8 mouse cellular contexts compared by ENCODE assay signal in the genomic region with DNA sequence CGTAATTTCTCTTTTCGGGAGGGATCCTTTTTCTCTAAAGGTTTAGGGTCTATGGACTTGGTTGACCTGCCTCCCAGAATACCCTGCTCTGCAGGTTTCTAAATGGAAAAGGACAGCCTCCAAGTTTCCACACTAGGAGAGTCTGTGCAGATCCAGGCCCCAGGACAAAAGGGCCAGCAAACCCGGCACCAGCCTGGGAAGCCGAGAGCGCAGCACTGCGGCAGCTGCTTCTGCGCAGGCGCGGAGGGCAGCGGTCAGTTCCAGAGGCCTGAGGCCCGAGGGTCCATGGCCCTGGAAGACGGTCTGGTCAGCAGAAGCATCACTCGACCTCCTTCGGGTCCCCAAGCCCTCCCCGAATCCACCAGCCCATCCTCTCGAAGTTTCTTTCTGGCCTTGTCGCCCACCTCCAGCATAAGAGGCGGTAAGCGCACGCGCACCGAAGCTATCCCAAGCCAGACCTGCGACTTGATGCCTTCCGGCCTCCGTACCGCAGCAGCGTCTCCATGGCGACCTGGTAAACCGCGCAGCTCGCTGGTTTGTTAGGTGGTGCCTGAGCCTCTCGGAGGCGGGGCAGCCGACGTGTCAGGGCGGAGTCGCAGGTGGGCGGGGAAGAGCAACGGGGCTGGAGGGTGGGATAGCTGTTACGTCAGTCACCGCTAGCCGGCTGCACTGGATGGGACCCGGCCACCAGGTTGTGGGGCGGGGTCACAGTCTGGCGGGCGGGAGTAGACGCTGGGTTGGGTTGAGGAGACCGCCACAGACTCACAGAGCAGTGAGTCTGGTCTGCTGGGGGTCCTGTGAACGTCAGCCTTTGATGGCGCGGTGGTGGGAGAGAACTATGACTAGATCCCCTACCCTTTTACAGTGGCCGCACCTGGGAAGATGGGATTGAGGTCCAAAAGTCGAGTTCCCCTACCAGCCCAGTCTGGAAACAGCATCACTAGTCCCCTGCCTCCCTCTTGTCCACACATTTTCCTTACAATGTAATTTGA. TPM values are rescaled to one million over a fixed set of nuclear protein-coding genes. Genes with fewer than 3 reads are reported as not detected.
DNase-seq lines count a peak whose midpoint lies in the region; ATAC-seq and TF ChIP-seq lines count a peak whose summit lies in the region.

A gene (plus strand): TSS at position 235 of the 992 bp plus-strand sequence.
A gene (minus strand): TSS at position 554 of the 992 bp plus-strand sequence.

- no peaks in the 10 kb centered on the region for H3K4me1 ChIP-seq in ES-Bruce4 (ENCODE audit: control insufficient read depth, insufficient read depth, low read length)
- peaks cover 12% of the 10 kb centered on the region for H3K4me1 ChIP-seq in forebrain, embryonic 13.5 days
- peaks cover 10% of the 10 kb centered on the region for H3K4me1 ChIP-seq in liver, postnatal 0 days (ENCODE audit: insufficient read depth)
- peaks cover 4% of the 10 kb centered on the region; the same call in 1 of the 2 replicates for H3K4me1 ChIP-seq in neural tube, embryonic 14.5 days (ENCODE audit: control insufficient read depth, insufficient read depth, low read length)

- H3K9me3 ChIP-seq in ES-Bruce4 (replicated peaks; ENCODE audit: control insufficient read depth, insufficient read depth, low read length, poor library complexity, severe bottlenecking) = no peaks in the 10 kb centered on the region
- no peaks in the 10 kb centered on the region for H3K9me3 ChIP-seq in forebrain, embryonic 13.5 days (replicated peaks)
- no peaks in the 10 kb centered on the region for H3K9me3 ChIP-seq in liver, postnatal 0 days (ENCODE audit: low read length)
- no peaks in the 10 kb centered on the region for H3K9me3 ChIP-seq in neural tube, embryonic 14.5 days (ENCODE audit: control insufficient read depth, low read length)

- intact Hi-C loops in heart, postnatal 10 days (cut with DNase I) = no loop called here

- H3K27ac ChIP-seq in ES-Bruce4 (ENCODE audit: insufficient read depth, low read length) = no peak within 1 kb of the TSS
- peak within 1 kb of the TSS; percentile 78 for H3K27ac ChIP-seq in forebrain, embryonic 13.5 days
- peak within 1 kb of the TSS; percentile 68 for H3K27ac ChIP-seq in liver, postnatal 0 days (ENCODE audit: low read depth)
- peak within 1 kb of the TSS; percentile 85 for H3K27ac ChIP-seq in neural tube, embryonic 14.5 days (ENCODE audit: low read depth, low read length)

- H3K4me3 ChIP-seq in ES-Bruce4 (ENCODE audit: low read depth, low read length) = peak within 1 kb of the TSS; percentile 81
- H3K4me3 ChIP-seq in forebrain, embryonic 13.5 days = peak within 1 kb of the TSS; percentile 59
- peak within 1 kb of the TSS; percentile 52 for H3K4me3 ChIP-seq in liver, postnatal 0 days (ENCODE audit: low read depth, low read length)
- H3K4me3 ChIP-seq in neural tube, embryonic 14.5 days (ENCODE audit: low read depth, low read length) = peak within 1 kb of the TSS; percentile 57

- DNase-seq in heart, postnatal 10 days = peak; percentile 99
- peak; percentile 93 for DNase-seq in large intestine, adult 2 months (ENCODE audit: low read depth, low spot score)
- DNase-seq in liver, postnatal 0 days = peak; percentile 96
- peak; percentile 98 for DNase-seq in testis, postnatal 10 days (ENCODE audit: low spot score)

- TF ChIP-seq POLR2A in ES-Bruce4 (IDR thresholded peaks at IDR 0.05; ENCODE audit: insufficient read depth, low read length) = peak; percentile 93

- TF ChIP-seq EP300 in ES-Bruce4 (IDR thresholded peaks at IDR 0.05; ENCODE audit: insufficient read depth, low read depth, low read length) = no peak
- TF ChIP-seq EP300 in liver, postnatal 0 days (IDR thresholded peaks at IDR 0.05; ENCODE audit: low read depth) = no peak

- no peaks in the 10 kb centered on the region for H3K36me3 ChIP-seq in ES-Bruce4 (ENCODE audit: control insufficient read depth, insufficient read depth, low read length, poor library complexity, severe bottlenecking)
- no peaks in the 10 kb centered on the region for H3K36me3 ChIP-seq in forebrain, embryonic 13.5 days (ENCODE audit: poor library complexity, severe bottlenecking)
- H3K36me3 ChIP-seq in liver, postnatal 0 days (replicated peaks; ENCODE audit: insufficient read depth, low read length) = no peaks in the 10 kb centered on the region
- H3K36me3 ChIP-seq in neural tube, embryonic 14.5 days (ENCODE audit: control insufficient read depth, insufficient read depth, low read length) = no peaks in the 10 kb centered on the region

- 2% methylated on average over 53 of the region's 53 CpGs for WGBS in forebrain, embryonic 13.5 days
- 1% methylated on average over 53 of the region's 53 CpGs for WGBS in large intestine, adult 2 months
- WGBS in liver, postnatal 0 days (ENCODE audit: insufficient replicate concordance) = 1% methylated on average over 53 of the region's 53 CpGs
- 2% methylated on average over 53 of the region's 53 CpGs for WGBS in neural tube, embryonic 14.5 days

- peak; percentile 89 for ATAC-seq in cerebellum, adult (ENCODE audit: insufficient number of reproducible peaks, low FRiP score, low TSS enrichment)
- peak; percentile 98 for ATAC-seq in forebrain, embryonic 13.5 days
- ATAC-seq in liver, postnatal 0 days = peak; percentile 99
- ATAC-seq in neural tube, embryonic 14.5 days (ENCODE audit: low read depth) = peak; percentile 97

- no peaks in the 10 kb centered on the region for H3K27me3 ChIP-seq in ES-Bruce4 (ENCODE audit: control insufficient read depth, insufficient read depth, low read length, poor library complexity, severe bottlenecking)
- H3K27me3 ChIP-seq in forebrain, embryonic 13.5 days = no peaks in the 10 kb centered on the region
- no peaks in the 10 kb centered on the region for H3K27me3 ChIP-seq in liver, postnatal 0 days (ENCODE audit: insufficient read depth, low read length)
- no peaks in the 10 kb centered on the region for H3K27me3 ChIP-seq in neural tube, embryonic 14.5 days (ENCODE audit: control insufficient read depth, insufficient read depth, low read length)

- no peak for TF ChIP-seq CTCF in ES-Bruce4 (IDR thresholded peaks at IDR 0.05; ENCODE audit: low read depth, low read length)
- 0 out of 2 replicates have a peak, but pooled peaks have one; percentile 10 for TF ChIP-seq CTCF in liver, postnatal 0 days (IDR thresholded peaks at IDR 0.05; ENCODE audit: low read depth)

- H3K4me2 ChIP-seq in forebrain, embryonic 13.5 days = peak within 1 kb of the TSS; percentile 64
- peak within 1 kb of the TSS; percentile 77 for H3K4me2 ChIP-seq in liver, postnatal 0 days (ENCODE audit: low read depth, low read length)
- H3K4me2 ChIP-seq in neural tube, embryonic 14.5 days (ENCODE audit: low read depth, low read length) = peak within 1 kb of the TSS; percentile 57

- peak within 1 kb of the TSS; percentile 63 for H3K9ac ChIP-seq in ES-Bruce4 (ENCODE audit: low read depth, poor library complexity, severe bottlenecking)
- peak within 1 kb of the TSS; percentile 75 for H3K9ac ChIP-seq in forebrain, embryonic 13.5 days
- peak within 1 kb of the TSS; percentile 60 for H3K9ac ChIP-seq in liver, postnatal 0 days (replicated peaks)
- H3K9ac ChIP-seq in neural tube, embryonic 14.5 days (replicated peaks; ENCODE audit: low read depth, low read length) = peak within 1 kb of the TSS; percentile 69

RNA-seq across cellular contexts. Expression of the first gene that starts in this region (rescaled TPM):
- polyA plus RNA-seq in ES-Bruce4 (2011; ENCODE audit: insufficient read depth, insufficient read length, low read depth, missing spikeins) = 6.4 and 7.3 TPM in 2 replicates
- 3.6 and 3.7 TPM in 2 replicates for polyA plus RNA-seq in forebrain, embryonic 13.5 days (2015; fragmentation: Nextera tagmentation; extraction: Ambion mirVana)
- 10 to 100 TPM in 1 of 2 experiments, 1 to 10 TPM in 1; 9.3 to 10.0 TPM for total RNA-seq in heart, postnatal 10 days (2021)
- polyA plus RNA-seq in large intestine, adult 2 months (2012; rRNA removed) = 1.0 and 2.6 TPM in 2 replicates
- 0.43 and 0.78 TPM in 2 replicates for polyA plus RNA-seq in liver, postnatal 0 days (2015; fragmentation: Nextera tagmentation; extraction: Ambion mirVana)
- polyA plus RNA-seq in neural tube, embryonic 14.5 days (2014; fragmentation: Nextera tagmentation; extraction: Ambion mirVana) = 5.1 and 6.9 TPM in 2 replicates

RNA-seq across cellular contexts. Expression of the second gene that starts in this region (rescaled TPM):
- polyA plus RNA-seq in ES-Bruce4 (2011; ENCODE audit: insufficient read depth, insufficient read length, low read depth, missing spikeins) = 0.42 and 0.70 TPM in 2 replicates
- polyA plus RNA-seq in forebrain, embryonic 13.5 days (2015; fragmentation: Nextera tagmentation; extraction: Ambion mirVana) = 0.50 and 0.89 TPM in 2 replicates
- 1 to 10 TPM; 2.8 to 4.6 TPM for total RNA-seq in heart, postnatal 10 days (2021)
- 2.7 and 3.5 TPM in 2 replicates for polyA plus RNA-seq in large intestine, adult 2 months (2012; rRNA removed)
- polyA plus RNA-seq in liver, postnatal 0 days (2015; fragmentation: Nextera tagmentation; extraction: Ambion mirVana) = not detected in 2 replicates
- 1.5 and 1.7 TPM in 2 replicates for polyA plus RNA-seq in neural tube, embryonic 14.5 days (2014; fragmentation: Nextera tagmentation; extraction: Ambion mirVana)

Comparison
In these comparisons a context has a peak if more than half of its experiments do, and no peak if none do; other contexts are left out.
1. Peak in DNase-seq, ATAC-seq, H3K4me3 ChIP-seq, H3K27ac ChIP-seq, H3K9ac ChIP-seq and H3K4me2 ChIP-seq in liver, postnatal 0 days; RNA of the genes that start here not detected or under 1 TPM.